Mouse (Mus musculus) hindbrain, embryonic 15.5 days (tissue): ENCODE results near the gene Igf1r. TPM values are rescaled to one million over a fixed set of nuclear protein-coding genes. Genes with fewer than 3 reads are reported as not detected.
A peak's percentile ranks its signal among the peaks of the same experiment; 100 is the strongest.

Experiments
- ATAC-seq: fragments of 200-750 bp; cut with Nextera tagmentation; 2 replicates; pipeline ENCODE4 v1.8.0; 2017; ENCODE audit warnings: low read depth, moderate number of reproducible peaks, moderate TSS enrichment; ENCODE audit not compliant: low FRiP score
- H3K27ac ChIP-seq: fragments of 300-500 bp; sonication (generic); replicated peaks from 2 replicates; pipeline ENCODE4 v1.5.1; 2015; ENCODE audit warnings: mild to moderate bottlenecking, inconsistent platforms
- H3K27me3 ChIP-seq: fragments of 300-500 bp; sonication (generic); 2 replicates; pipeline ENCODE4 v1.6.1; 2015; ENCODE audit warnings: control low read depth, inconsistent platforms
- H3K36me3 ChIP-seq: fragments of 300-500 bp; sonication (generic); 2 replicates; pipeline ENCODE4 v1.6.1; 2015; ENCODE audit warnings: control low read depth, inconsistent platforms
- H3K4me1 ChIP-seq: fragments of 300-500 bp; sonication (generic); replicated peaks from 2 replicates; pipeline ENCODE4 v1.6.1; 2015; ENCODE audit warnings: control low read depth, inconsistent platforms
- H3K4me2 ChIP-seq: fragments of 300-500 bp; sonication (generic); 2 replicates; pipeline ENCODE4 v1.6.1; 2015; ENCODE audit warnings: moderate library complexity, mild to moderate bottlenecking, inconsistent platforms
- H3K4me3 ChIP-seq: fragments of 300-500 bp; sonication (generic); 2 replicates; pipeline ENCODE4 v1.5.1; 2015; ENCODE audit warnings: mild to moderate bottlenecking, inconsistent platforms
- H3K9ac ChIP-seq: fragments of 300-500 bp; sonication (generic); 2 replicates; pipeline ENCODE4 v1.6.1; 2015; ENCODE audit warnings: inconsistent platforms
- H3K9me3 ChIP-seq: fragments of 300-500 bp; sonication (generic); 2 replicates; pipeline ENCODE4 v1.6.1; 2016; ENCODE audit warnings: control low read depth, inconsistent platforms
- WGBS: fragments of 180-500 bp; shearing (Covaris S2); methylation state at CpG from one replicate; pipeline ENCODE4 v1.1.7; 2015; 5-methylcytosine and 5-hydroxymethylcytosine counted together
- polyA plus RNA-seq: library from polyadenylated mRNA; unstranded; fragments of >200 nt; fragmentation: Nextera tagmentation; extraction: Ambion mirVana; gene quantifications from 2 replicates; pipeline ENCODE4 v1.2.1, GENCODE M21; 2015

Igf1r gene
- polyA plus RNA-seq, 1 experiment from 2014 or later = 22.8 TPM

- Histone ChIP-seq H3K9me3 (no peaks in the 10 kb centered on the region), H3K4me2 (no peak overlapping the region), H3K27ac (no peak overlapping the region), H3K27me3 (no peaks in the 10 kb centered on the region), H3K4me3 (no peak overlapping the region), H3K9ac (no peak overlapping the region), H3K4me1 (peaks cover 37% of the 10 kb centered on the region), H3K36me3 (peaks cover 6% of the 10 kb centered on the region; the same call in 1 of the 2 replicates)
- ATAC-seq = no peak
- 60% methylated on average over 6 of the region's 6 CpGs for WGBS
These were observed 59.5 kb downstream of the Igf1r start for GRCm38 (mm10) chr7:68012123-68012474.

DNA sequence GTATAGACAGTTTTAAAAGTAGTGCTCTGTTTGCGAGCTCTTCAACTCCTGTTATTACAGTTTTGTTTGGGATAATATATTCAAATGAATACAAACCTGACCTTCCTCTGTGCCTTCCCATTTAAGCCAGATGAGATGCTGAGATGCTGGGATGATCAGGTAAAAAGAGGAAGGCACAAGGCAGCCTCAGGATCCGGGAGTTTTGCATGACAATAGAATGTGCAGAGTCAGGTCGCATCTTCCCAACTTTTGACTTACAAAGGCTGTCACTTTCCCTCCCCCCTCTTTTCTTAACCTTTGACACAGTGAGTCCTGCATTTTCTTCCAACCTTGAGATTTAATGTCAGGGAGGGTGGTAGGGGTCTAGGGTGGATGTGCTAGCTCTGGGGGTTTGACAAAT, 61.9 kb downstream of the Igf1r start:
- peaks cover 32% of the 10 kb centered on the region for H3K4me1 ChIP-seq
- no peak for ATAC-seq
- H3K27me3 ChIP-seq = no peaks in the 10 kb centered on the region
- H3K36me3 ChIP-seq = peaks cover under 1% of the 10 kb centered on the region; the same call in 1 of the 2 replicates
- H3K9me3 ChIP-seq = no peaks in the 10 kb centered on the region
- no peak overlapping the region for H3K4me3 ChIP-seq
- no peak overlapping the region for H3K9ac ChIP-seq
- 65% methylated on average over 3 of the region's 3 CpGs for WGBS
- no peak overlapping the region for H3K4me2 ChIP-seq
- H3K27ac ChIP-seq = no peak overlapping the region

DNA sequence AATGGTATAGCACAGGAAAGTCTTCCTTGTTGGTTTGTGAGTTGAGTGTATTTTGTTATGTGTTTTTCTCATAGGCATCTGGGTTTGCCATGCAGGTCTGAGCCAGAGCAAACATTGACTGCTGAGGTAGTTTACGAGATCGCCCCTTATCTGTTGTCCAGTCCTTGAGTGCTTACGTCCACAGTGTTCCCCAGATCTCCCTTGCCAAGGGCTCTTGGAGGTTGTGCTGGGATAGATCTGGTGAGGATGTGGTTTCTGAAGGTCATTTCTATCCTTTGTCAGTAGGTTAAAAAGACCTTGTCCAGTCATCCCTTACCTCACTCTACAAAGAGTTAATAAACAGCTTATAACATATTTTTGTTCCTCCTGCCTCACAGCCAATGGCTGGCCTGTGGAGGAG, 62.8 kb downstream of the Igf1r start:
- no peaks in the 10 kb centered on the region for H3K27me3 ChIP-seq
- peaks cover 31% of the 10 kb centered on the region for H3K4me1 ChIP-seq
- H3K9ac ChIP-seq = no peak overlapping the region
- no peak overlapping the region for H3K4me3 ChIP-seq
- H3K36me3 ChIP-seq = no peaks in the 10 kb centered on the region
- 94% methylated on average over 3 of the region's 3 CpGs for WGBS
- H3K27ac ChIP-seq = no peak overlapping the region
- H3K4me2 ChIP-seq = no peak overlapping the region
- H3K9me3 ChIP-seq = no peaks in the 10 kb centered on the region
- ATAC-seq = no peak

DNA sequence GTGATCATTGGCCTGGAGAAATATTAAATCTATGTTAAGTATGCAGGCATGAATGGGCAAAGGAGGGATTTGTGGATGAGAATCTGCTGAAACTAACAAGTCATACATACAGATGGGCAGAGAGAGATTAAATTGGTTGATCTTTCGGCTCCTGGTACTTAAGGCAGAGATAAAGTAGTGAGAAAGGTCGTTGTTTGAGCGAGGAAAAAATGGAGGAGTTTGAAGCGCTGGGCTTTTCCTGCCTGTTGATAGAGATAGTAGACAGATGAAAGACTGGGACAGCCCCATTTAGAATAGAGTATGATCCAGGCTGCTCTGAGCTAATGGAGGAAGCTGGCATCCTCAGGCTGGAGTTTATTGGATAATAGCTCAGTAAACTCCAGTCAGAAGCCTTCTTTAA, 65.4 kb downstream of the Igf1r start:
- Histone ChIP-seq H3K9me3 (no peaks in the 10 kb centered on the region), H3K27ac (no peak overlapping the region), H3K4me2 (no peak overlapping the region), H3K4me3 (no peak overlapping the region), H3K27me3 (no peaks in the 10 kb centered on the region), H3K4me1 (peaks cover 17% of the 10 kb centered on the region), H3K9ac (no peak overlapping the region), H3K36me3 (no peaks in the 10 kb centered on the region)
- ATAC-seq = no peak
- WGBS = 83% methylated on average over 4 of the region's 4 CpGs

GRCm38 (mm10) chr7:68020556-68020955, 67.9 kb downstream of the Igf1r start:
- 77% methylated on average over 2 of the region's 2 CpGs for WGBS
- no peak overlapping the region for H3K4me3 ChIP-seq
- H3K36me3 ChIP-seq = no peaks in the 10 kb centered on the region
- H3K4me2 ChIP-seq = no peak overlapping the region
- no peak overlapping the region for H3K27ac ChIP-seq
- H3K9ac ChIP-seq = no peak overlapping the region
- H3K27me3 ChIP-seq = no peaks in the 10 kb centered on the region
- peaks cover 17% of the 10 kb centered on the region for H3K4me1 ChIP-seq
- no peak for ATAC-seq
- H3K9me3 ChIP-seq = no peaks in the 10 kb centered on the region

GRCm38 (mm10) chr7:68021741-68022140, 69.1 kb downstream of the Igf1r start:
- ATAC-seq = no peak
- 66% methylated on average over 2 of the region's 2 CpGs for WGBS

DNA sequence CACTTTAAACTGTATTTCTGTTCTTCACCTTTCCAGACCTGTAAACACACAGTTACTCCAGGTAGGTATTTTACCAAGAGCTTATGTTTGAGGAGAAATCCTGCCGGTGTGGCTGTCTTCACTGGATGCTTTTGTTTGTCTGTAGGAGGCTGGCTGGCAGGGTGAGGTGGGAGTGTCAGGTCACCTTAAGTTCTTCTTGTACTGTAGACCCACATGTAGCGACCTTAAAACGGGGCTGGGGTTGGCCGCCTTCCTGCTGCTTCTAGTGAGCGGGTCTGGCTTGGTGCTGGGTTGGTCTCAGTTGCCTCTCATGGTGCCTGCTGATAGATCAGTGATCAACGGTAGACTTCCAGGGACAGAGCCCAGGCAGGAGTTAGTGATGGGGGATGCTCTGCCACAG, 69.6 kb downstream of the Igf1r start:
- H3K4me3 ChIP-seq = no peak overlapping the region
- H3K9ac ChIP-seq = no peak overlapping the region
- 83% methylated on average over 6 of the region's 6 CpGs for WGBS
- no peaks in the 10 kb centered on the region for H3K36me3 ChIP-seq
- H3K4me1 ChIP-seq = peaks cover 32% of the 10 kb centered on the region
- no peak overlapping the region for H3K27ac ChIP-seq
- ATAC-seq = no peak
- H3K27me3 ChIP-seq = no peaks in the 10 kb centered on the region
- no peak overlapping the region for H3K4me2 ChIP-seq
- H3K9me3 ChIP-seq = no peaks in the 10 kb centered on the region

More at GRCm38 (mm10) chr7:68021741-68022140, 69.1 kb downstream of the Igf1r start:
- no peak overlapping the region for H3K4me2 ChIP-seq
- H3K27me3 ChIP-seq = no peaks in the 10 kb centered on the region
- H3K9ac ChIP-seq = no peak overlapping the region
- H3K36me3 ChIP-seq = no peaks in the 10 kb centered on the region
- no peak overlapping the region for H3K4me3 ChIP-seq
- H3K27ac ChIP-seq = no peak overlapping the region
- no peaks in the 10 kb centered on the region for H3K9me3 ChIP-seq
- H3K4me1 ChIP-seq = peaks cover 29% of the 10 kb centered on the region

- 81% methylated on average over 4 of the region's 4 CpGs for WGBS
- Histone ChIP-seq H3K4me1 (peaks cover 35% of the 10 kb centered on the region), H3K4me3 (no peak overlapping the region), H3K4me2 (no peak overlapping the region), H3K9ac (no peak overlapping the region), H3K9me3 (no peaks in the 10 kb centered on the region), H3K36me3 (no peaks in the 10 kb centered on the region), H3K27me3 (no peaks in the 10 kb centered on the region), H3K27ac (no peak overlapping the region)
- no peak for ATAC-seq
These were observed 71.3 kb downstream of the Igf1r start for GRCm38 (mm10) chr7:68023882-68024281.

DNA sequence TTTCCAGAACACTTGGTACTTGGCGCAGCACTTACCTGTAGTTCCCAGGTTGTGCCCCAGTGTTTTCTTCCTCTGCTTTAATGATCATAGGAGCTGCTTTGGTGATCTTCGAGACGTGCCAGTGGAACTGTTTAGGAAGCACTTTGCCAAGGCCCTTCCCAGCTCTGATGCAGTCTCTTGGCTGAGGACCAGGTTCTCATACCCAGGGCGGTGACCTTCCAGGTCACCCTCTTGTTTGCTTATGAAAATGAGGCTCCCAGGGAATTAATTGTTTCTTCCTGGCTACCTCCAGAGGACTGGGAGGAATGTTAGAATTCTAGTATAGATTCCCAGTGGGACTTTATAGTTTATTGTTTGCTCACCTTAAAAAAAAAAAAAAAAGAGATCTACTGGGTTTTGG, 72.0 kb downstream of the Igf1r start:
- Histone ChIP-seq H3K27me3 (no peaks in the 10 kb centered on the region), H3K9me3 (no peaks in the 10 kb centered on the region), H3K27ac (no peak overlapping the region), H3K9ac (no peak overlapping the region), H3K4me2 (no peak overlapping the region), H3K4me3 (no peak overlapping the region), H3K4me1 (peaks cover 37% of the 10 kb centered on the region), H3K36me3 (no peaks in the 10 kb centered on the region)
- ATAC-seq = no peak
- 62% methylated on average over 4 of the region's 4 CpGs for WGBS

- H3K36me3 ChIP-seq = no peaks in the 10 kb centered on the region
- H3K4me1 ChIP-seq = peaks cover 41% of the 10 kb centered on the region
- no peak for ATAC-seq
- H3K27me3 ChIP-seq = no peaks in the 10 kb centered on the region
- H3K4me2 ChIP-seq = no peak overlapping the region
- H3K9ac ChIP-seq = no peak overlapping the region
- 33% methylated on average over 3 of the region's 3 CpGs for WGBS
- no peak overlapping the region for H3K4me3 ChIP-seq
- 0 out of 2 replicates have a peak overlapping the region, but pooled peaks have one; percentile 9 for H3K27ac ChIP-seq
- no peaks in the 10 kb centered on the region for H3K9me3 ChIP-seq
These were observed 72.8 kb downstream of the Igf1r start for GRCm38 (mm10) chr7:68025396-68025795.

DNA sequence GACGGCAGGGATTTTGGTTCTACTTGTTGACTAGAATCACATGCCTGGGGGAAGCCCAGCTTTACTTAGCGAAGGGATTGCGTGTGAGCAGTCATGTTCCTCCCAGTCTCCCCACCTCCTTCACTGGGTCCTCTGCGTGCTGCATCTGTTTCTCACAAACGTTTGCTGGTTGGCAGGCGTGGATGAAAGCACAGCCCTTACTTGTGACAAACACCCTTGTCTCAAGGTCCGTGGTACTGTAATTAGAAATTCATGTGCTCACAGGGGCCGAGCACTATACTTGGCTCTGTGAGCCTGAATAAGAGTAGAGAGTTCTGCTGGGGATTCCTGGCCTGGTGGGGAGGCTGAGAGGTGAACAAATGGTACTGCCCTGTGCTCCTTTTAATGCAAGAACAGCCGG, 73.4 kb downstream of the Igf1r start:
- peak; percentile 47; the same call in 1 of the 2 replicates for ATAC-seq
- 55% methylated on average over 9 of the region's 9 CpGs for WGBS
- Histone ChIP-seq H3K4me1 (peaks cover 44% of the 10 kb centered on the region), H3K27me3 (no peaks in the 10 kb centered on the region), H3K4me2 (no peak overlapping the region), H3K27ac (0 out of 2 replicates have a peak overlapping the region, but pooled peaks have one; percentile 16), H3K9me3 (no peaks in the 10 kb centered on the region), H3K4me3 (no peak overlapping the region), H3K36me3 (no peaks in the 10 kb centered on the region), H3K9ac (no peak overlapping the region)

DNA sequence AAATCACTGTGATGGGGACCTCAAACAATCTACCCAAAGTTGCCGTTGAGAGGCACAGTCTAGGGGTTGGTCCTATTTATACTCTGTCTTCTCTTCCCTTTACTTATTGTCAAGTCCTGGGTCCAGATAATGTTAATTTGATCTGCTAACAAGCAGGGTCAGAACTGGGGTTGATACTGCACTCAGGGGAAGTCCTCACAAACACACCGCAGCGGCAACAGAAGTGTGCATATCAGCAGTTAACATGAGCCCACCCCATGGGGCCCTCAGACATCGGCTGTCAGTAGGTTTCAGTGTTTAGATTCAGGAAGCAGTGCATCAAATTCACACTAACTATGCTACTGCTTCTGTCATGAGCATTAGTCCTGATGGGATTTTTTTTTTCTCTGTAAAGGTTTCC, 75.5 kb downstream of the Igf1r start:
- Histone ChIP-seq H3K27ac (no peak overlapping the region), H3K4me1 (peaks cover 46% of the 10 kb centered on the region), H3K4me2 (no peak overlapping the region), H3K9me3 (no peaks in the 10 kb centered on the region), H3K36me3 (no peaks in the 10 kb centered on the region), H3K27me3 (no peaks in the 10 kb centered on the region), H3K4me3 (no peak overlapping the region), H3K9ac (no peak overlapping the region)
- 61% methylated on average over 4 of the region's 4 CpGs for WGBS
- no peak for ATAC-seq

GRCm38 (mm10) chr7:68030846-68031245, 78.2 kb downstream of the Igf1r start:
- ATAC-seq = no peak
- no peak overlapping the region for H3K9ac ChIP-seq
- H3K4me2 ChIP-seq = peak overlapping the region; percentile 14
- WGBS = 19% methylated on average over 9 of the region's 9 CpGs
- no peak overlapping the region for H3K4me3 ChIP-seq
- peaks cover 44% of the 10 kb centered on the region for H3K4me1 ChIP-seq
- no peaks in the 10 kb centered on the region for H3K36me3 ChIP-seq
- no peak overlapping the region for H3K27ac ChIP-seq
- no peaks in the 10 kb centered on the region for H3K9me3 ChIP-seq
- no peaks in the 10 kb centered on the region for H3K27me3 ChIP-seq
